Mouse (Mus musculus): ENCODE data around the gene Aldh3a2.
"Not testable (repeated sequence)": the region's sequence is repeated elsewhere in the genome, so short reads cannot be mapped to it uniquely, and the experiment has no call there.

Gene Aldh3a2

DNA sequence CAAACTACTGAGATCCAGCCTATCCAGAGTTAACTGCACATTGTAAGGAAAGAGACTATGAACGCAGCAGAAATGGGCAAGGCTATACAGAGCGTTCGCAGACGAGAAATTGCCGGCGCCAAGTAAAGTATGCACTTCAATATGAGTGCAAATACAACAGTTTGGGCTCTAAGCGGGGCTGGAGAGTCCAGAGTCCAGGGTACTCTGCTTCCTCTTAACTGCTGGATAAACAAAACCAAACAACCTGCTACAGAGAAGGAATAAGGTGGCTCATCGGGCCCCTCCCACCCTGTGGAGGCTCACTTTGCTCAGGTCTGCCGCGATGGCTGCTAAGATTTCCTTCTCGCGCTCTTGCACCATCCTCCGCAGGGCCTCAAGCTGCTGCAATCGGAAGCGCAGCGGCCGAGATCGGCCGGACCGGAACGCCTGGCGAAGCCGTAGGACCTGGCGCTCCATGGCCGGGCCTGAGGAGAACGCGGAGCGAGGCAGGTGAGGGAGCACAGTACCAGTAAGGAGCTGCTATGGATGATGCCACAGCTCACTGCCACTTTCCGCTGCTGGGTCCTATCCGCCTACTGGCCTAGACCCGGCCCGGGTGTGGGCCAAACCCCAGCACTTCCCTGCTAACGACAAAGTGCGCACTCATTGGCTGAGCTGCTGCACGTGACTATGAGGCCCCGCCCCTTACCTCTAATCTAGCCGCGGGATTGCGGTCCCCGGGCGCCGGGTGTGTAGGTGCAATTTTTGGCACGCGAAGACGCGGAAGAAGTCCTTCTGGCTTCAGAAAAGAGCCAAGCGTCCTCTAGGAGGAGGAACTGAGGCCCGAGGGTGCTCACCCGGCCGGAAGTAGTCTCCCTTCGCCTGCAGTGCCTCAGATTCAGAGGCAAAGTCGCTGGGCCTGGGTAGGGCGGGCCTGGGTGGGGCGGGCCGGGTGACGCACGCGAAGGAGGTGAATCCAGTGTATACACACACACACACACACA lies at the start of gene Aldh3a2:
Aldh3a2 (minus strand) TSS at position 914 of the 983 bp plus-strand sequence.
- DNase-seq (ENCODE audit: low spot score) = peak; percentile 97

DNA sequence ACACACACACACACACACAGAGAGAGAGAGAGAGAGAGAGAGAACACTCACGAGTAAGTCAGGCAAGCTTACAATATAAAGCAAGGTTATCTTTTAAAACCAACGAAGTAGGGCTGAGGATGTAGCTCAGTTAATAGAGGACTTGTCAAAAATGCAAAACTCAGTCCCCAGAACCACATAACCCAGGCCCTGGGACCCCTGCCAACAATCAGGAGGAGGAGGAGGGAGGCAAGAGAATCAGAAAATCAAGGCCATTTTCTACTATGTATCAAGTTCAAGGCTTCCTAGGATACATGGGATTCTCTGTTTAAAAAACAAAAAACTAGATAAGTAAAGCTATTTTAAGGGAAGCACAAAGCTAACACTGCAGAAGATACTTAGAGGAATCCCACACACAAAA lies 49.6 kb upstream of the Aldh3a2 start:
- DNase-seq (ENCODE audit: low spot score) = no peak

DNA sequence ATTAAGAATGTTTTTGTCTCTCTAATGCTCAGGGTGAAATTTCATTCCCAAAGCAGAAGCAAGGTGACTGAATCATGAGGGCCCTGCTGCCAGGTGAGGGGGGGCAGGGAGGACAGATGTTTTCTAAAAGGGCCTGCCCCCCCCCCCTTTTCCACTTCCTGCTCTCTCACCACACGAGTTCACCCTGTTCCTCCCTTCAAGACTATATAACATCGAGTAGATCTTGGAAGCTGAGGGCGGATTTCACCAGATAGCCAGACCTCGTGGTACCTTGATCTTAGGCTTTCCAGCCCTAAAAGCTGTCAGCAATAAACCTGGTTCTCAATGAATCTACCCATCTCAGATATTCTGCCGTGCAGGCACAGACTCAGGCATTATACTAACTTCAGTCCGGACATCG lies 43.1 kb upstream of the Aldh3a2 start:
- DNase-seq (ENCODE audit: low spot score) = no peak

DNA sequence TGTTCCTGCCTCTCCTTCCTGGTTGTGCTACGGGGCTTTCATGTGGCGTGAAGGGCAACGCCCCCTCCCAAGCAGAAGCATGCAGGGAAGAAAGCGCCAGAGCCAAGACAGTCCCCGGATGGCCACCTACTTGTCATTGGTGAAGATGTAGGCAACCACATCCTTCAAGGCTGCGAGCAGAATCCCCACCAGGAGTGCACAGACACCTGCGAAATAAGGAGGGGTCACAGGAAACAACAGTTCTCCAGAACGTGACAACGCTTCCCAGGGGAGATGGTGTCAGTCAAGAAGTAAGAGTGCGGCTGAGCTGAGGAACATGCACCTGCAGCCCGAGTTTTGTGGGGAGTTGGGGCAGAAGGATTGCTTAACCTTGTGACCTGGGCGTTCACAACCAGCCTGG lies 42.6 kb upstream of the Aldh3a2 start:
- DNase-seq (ENCODE audit: low spot score) = no peak

DNA sequence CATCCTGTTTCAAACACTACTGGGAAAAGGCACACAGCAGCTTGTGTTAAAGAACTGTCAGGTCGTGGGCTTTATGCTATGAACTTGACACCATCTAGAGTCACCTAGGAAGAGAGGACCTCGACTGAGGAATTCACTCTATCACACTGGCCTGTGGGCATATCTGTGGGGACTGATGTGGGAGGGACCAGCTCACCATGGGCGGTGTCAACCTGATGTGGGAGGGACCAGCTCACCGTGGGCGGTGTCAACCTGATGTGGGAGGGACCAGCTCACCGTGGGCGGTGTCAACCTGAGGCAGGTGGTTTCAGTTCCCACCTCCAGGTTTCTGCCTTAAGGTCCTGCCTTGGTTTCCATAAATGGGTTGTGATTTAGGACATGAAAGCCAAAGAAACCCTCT lies 40.5 kb upstream of the Aldh3a2 start:
- no peak for DNase-seq (ENCODE audit: low spot score)

DNA sequence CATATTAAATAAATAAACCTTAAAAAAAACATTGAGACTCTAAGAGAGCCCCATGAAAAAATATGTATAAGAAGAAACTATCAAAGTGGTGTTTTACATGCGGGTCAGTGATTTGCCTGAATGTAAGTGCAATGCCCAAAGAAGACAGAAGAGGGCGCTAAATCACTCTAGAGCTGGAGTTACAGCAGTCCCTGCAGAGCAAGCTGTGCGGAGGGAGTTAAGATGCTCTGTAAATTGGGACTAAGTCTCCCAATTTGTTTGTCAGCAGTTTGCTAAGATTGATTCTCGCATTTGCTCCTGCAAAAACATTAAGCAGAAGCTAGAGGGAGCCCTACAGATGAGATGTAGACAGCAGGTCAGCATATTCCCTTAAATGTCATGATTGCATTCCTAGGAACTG lies 38.1 kb upstream of the Aldh3a2 start:
- no peak for DNase-seq (ENCODE audit: low spot score)

DNA sequence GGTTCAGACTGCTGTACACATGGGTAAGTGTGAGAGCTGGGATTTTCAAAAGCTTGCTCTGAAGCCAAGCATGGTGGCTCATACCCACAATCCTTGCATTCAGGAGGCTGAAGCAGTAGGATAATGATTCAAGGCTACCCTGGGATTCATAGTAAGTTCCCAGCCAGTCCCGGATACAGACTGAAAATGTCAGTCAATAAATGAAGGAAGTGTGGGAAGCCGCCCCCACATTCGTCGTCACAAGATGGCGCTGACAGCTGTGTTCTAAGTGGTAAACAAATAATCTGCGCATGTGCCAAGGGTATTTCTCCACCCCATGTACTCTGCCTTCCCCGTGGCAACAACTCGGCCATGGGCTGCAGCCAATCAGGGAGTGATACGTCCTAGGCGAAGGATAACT lies 37.3 kb upstream of the Aldh3a2 start:
- DNase-seq (ENCODE audit: low spot score) = not testable (repeated sequence)

DNA sequence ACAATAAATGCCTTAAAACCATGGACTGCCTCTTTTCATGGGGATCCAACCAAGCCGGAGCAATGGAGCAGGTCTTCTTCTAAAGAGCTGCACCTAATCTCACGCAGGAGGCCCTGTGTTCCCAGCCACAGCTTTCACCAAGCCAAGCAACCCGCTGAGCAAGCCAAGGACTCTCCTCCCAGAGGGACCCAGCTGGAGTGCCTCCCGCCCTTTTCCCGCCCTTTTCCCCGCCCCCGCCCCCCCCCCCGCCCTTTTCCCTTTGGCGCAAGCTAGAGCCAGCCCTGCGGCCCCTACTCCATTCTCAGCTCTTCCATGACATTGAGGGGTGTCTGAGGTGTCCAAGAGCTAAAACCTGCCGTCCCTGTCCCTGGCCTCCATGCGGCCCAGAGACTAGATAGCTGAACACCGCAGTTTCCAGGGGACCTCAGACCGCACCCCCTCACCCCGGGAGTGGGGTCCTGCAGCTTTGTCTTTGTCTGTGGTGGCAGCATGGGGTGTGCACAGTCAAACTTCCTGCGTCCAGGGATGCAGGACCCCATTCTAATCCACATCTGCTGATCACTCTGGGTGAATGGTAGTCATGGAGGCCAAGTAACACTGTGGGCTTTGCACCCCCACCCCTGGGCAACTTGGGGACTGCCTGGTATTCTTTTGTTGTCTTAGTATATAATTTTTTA lies 33.6 kb upstream of the Aldh3a2 start:
- DNase-seq (ENCODE audit: low spot score) = no peak

DNA sequence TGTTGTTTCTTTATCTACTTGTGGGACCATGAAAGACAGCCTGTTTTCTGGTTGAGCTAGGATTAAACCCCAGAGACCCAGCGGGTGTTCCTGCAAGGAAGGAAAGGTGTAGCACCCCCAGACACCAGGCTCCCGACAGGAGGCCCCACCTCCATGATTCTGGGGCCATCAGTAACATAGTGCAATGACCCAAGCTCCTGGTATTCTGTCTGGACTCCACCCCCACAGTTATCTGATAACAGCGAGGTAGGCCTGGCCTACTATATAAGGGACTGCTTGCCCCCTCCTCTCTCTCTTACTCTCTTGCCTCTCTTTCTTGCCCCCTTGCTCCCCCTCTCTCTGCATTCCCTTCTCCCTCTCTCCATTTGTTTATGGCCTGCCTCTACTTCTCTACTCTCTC lies 32.9 kb upstream of the Aldh3a2 start:
- DNase-seq (ENCODE audit: low spot score) = no peak

DNA sequence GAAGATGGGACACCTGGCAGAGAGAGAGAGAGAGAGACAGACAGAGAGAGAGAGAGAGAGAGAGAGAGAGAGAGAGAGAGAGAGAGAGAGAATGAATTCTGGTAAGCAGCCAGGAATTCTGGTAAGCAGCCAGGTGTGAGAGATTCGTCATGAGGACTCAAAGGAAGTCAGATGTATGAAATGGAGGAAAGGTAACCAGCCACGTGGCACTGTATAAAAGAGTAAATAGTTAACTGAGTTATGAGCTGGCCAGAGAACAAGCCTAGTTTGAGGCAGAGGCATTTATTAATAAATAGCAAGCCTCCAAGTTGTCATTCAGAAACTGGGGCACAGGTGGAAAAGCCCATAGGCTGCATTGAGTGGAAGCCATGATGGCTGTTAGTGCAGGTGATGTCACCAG lies 30.6 kb upstream of the Aldh3a2 start:
- no peak for DNase-seq (ENCODE audit: low spot score)

DNA sequence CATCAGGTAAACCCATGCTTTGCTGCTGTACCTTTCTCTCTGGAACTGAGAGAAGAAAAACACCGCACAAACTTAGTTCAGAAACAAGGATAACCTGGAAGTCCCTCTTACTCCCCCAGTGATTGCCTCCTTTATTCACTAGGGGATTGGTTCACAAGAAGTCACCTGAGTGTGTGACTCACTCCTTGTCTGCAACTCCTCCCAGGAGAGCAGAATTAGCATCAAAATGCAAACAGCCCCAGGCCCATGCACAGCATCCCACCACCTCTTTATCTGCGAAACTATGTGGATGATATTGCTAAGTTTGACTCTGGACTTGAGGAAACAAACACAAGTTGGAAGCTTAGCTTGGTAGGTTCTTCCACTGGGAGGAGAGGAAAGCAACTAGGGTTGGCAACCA lies 30.1 kb upstream of the Aldh3a2 start:
- no peak for DNase-seq (ENCODE audit: low spot score)

DNA sequence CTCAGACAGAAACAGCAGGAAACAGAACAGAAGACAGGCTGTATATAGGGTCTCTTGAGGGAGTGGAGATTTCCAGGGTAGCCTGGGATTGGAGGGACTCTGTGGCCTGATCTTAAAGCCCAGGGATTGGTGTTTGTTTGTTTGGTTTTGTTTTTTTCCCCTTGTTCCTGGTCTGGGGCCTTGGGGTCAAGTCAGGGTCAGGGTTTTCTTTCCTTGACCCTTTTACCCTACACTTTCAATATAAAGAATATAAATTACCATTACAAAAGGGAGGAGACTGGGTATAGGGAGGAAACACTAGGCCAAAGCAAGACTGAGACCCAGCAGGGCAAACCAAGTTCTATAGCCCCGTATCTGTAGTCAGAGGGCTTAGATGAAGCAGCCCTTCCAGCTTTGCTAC lies 29.3 kb upstream of the Aldh3a2 start:
- no peak for DNase-seq (ENCODE audit: low spot score)

DNA sequence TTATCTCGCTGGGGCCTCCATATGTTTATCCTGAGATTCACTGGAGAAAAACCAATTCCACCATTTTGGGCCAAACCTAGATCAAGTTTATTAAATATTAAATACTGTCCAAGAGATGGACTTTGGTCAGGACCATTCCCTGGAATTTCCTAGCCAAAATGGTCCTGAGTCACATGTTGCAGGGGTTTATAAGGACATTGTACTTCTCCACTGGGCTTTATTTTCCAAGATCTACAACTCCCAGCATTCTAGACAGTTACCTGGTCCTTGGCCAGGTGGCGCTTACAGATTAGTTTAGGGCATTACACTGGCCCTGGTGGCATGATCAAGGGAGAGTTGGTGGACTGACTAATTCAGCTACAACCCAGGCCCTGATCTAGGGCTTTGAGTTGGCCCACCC lies 28.3 kb upstream of the Aldh3a2 start:
- DNase-seq (ENCODE audit: low spot score) = no peak

DNA sequence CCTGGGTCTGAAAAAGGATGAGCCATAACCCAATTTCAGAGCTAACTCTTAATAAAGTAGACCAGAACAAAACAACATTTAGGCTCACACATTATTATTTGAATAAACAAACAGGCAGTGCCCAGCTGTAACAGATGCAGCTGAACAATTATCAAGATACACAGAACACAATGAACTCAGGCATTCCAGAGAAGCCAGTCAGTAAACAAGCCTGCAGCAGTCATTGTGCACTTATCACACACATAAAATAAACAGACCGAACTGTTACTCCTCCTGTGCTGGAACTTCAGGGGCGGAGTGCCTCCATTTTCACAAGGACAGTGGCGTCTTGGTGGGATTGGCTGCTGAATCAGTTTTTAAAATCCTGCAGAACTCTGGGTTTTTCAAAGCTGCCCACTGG lies 27.2 kb upstream of the Aldh3a2 start:
- no peak for DNase-seq (ENCODE audit: low spot score)

DNA sequence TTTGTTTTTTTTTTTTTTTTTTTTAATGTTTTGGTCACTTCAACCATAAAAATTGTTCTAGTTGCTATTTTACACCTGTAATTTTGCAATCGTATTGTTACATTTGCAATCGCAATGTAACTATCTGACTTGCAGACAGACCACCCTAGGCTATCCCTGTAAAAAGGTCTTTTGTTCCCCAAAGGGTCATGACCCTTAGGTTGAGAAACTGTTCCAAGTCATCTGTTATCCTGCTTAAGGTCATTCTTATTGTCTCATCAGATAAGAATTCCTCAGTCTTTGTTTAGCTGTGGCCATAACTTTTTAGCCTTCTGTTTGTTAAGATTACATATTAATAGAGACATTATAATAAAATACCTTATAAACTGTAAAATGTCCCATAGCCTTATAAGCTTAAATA lies 26.0 kb upstream of the Aldh3a2 start:
- peak; percentile 58 for DNase-seq (ENCODE audit: low spot score)

DNA sequence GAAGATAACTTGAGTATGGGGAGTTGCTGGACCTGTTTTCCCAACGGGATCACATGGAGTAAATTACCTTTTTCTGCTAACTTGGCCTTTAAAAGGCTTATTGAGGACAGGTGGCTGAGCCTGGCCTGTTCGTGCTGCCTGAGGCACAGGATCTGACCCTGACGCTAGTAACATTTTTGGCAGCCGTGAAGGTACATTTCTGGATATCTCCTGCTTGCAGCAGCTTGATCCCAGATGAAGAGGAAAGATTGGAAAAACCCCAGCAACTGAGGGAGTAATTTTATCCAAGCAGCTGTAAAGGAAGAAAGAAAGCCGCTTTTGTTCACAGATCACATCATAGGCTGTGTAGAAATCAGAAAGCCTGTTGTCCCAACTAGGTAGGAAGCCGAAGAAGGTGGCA lies 17.1 kb upstream of the Aldh3a2 start:
- DNase-seq (ENCODE audit: low spot score) = no peak

DNA sequence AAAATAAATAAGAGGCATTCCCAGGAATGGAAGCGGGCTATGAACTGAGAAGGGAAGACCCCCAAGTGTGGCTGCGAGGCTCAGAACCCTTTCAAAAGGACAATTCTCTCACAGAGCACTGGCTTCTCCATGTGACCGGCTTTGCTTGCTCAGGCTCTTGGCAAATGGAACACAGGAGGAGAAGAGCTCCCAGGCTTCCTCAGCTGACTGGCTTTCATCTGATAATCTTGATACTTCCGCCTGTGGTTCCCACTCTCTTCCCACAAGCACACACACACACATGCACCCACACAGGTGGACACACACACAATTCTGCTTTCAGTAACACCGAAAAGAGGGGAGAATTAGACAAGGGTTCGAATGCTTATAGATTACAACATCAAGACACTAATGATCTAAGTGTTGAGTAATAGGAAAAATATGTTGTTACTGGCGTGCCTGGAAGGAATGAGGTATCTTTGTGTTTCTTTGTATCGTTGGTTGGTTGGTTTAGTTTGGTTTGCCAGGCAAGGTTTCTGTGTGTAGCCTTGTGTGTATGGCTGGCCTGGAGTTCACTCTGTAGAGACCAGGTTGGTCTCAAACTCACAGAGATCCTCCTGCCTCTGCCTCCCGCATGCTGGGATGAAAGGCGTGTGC lies 16.3 kb upstream of the Aldh3a2 start:
- no peak for DNase-seq (ENCODE audit: low spot score)

DNA sequence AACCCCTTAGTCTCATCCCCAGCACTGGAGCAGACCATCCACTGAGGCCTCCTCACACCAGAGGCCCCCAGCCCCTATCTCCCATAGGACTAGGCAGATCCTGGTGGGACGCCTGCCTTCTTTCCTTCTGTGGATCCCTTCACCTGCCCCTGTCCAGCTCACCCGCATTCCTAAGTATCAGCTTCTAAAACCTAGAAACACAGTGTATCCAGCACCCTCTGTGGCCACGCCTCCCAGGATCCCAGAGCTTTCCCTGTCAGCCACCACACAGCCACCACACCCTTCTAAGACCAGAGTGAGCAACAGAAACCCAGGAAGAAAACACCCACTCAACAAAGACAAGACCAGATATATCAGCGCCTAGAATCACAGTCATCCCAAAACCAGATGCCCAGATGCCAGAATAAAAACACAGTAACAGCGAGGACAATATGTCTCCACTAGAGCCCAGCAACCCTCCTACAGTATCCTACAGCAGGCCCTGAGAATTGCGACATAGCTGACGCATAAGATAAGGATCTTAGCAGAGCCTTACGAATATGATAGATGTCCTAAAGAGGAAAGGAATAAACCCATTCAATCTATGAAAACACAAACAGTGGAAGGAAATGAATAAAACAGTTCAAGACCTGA lies 11.3 kb upstream of the Aldh3a2 start:
- no peak for DNase-seq (ENCODE audit: low spot score)

DNA sequence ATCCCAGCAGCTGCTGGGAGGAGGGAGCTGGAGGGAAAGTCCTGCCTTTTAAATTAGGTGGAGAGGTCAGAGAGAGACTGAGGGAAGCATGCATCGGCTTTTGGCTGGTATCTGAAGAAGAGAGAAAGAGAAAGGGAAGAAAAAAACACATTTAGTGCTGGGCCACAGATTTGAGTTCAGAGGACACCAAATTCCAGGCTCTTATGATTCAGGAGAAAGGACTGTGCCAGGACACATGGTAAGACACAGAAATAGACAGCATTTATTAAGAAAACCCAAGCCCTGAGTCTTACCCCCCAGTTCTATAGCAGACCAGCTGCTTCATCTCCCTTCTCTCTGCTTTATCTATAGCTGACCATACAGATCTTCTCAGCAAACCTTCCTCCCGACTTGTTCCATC lies 10.7 kb upstream of the Aldh3a2 start:
- no peak for DNase-seq (ENCODE audit: low spot score)

DNA sequence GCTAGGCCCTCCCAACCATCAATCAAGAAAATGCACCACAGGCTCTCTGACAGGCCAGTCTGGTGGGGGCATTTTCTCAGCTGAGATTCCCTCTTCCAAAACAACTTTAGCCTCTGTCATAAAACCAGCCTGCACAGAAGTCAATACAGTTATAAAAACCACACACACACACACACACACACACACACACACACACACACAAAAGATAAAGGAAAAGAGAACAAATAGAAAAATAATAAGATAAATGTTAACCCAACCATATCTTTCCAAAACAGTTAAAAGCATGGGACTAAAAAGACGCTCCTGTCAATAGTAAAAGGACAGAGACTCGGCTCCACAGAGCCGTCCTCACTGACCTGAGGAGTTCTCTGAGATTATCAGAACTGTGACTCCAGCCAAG lies 9.2 kb upstream of the Aldh3a2 start:
- no peak for DNase-seq (ENCODE audit: low spot score)

DNA sequence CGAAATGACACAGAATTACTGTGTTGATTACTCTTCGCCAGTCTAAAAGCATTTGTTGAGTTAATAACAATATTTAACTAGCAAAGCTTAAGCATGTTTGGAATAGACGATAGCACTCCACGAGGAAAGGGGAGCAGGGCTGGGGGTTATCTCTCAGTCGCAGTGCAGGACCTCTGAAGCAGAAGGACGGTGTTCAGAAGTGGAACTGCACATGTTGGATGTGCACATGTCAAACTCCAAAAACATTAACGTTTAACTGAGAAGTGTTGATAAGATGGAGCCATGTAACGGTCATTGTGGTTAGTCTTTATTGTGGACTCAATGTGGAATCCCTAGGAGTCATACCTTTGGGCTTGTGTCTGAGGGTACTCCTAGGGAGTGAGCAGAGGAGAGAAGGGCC lies 7.8 kb upstream of the Aldh3a2 start:
- DNase-seq (ENCODE audit: low spot score) = no peak

DNA sequence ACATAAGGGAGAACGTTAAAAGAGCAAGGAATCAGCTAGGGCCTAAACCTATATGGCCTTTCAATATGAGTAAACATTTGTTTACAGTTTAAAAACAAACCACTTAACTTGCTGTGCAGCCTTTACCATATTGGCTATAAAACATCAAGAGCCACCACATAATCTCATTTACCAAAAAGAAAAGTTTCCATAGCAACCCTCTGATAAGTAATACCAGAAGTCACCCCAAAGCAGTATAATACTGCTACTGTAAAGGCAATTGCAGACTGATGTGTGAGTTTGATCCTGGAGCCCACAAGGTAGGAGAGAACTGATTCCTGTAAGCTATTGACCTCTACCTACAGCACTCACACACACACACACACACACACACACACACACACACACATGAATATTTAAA lies 7.2 kb upstream of the Aldh3a2 start:
- no peak for DNase-seq (ENCODE audit: low spot score)

DNA sequence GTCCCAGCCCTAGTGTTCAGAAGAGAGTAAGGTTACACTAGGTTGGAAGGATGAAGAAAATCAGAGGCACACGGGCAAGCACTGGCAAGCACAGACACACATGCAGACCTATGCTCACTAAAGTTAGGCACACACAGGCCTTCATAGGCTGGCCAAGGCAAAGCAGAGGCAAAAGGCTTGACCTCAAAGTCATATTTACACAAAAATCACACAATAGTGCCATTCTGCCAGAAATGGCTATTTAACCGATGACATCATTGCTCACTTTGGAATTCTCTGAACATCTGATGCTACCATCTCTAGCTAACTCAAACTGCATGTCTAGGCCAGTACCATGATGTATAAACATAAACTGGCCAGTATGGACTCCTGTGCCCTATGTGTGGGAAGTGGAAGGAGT lies 6.7 kb upstream of the Aldh3a2 start:
- no peak for DNase-seq (ENCODE audit: low spot score)
